Mouse (Mus musculus): ENCODE measurements at regions not wholly inside any gene's neighbourhood (a gene's known extent, or its start where the extent isn't known, plus 50 kb on each side); places are given as distances from the start of the nearest gene placed in this dataset.
A peak's percentile ranks its signal among the peaks of the same experiment; 100 is the strongest.

DNA sequence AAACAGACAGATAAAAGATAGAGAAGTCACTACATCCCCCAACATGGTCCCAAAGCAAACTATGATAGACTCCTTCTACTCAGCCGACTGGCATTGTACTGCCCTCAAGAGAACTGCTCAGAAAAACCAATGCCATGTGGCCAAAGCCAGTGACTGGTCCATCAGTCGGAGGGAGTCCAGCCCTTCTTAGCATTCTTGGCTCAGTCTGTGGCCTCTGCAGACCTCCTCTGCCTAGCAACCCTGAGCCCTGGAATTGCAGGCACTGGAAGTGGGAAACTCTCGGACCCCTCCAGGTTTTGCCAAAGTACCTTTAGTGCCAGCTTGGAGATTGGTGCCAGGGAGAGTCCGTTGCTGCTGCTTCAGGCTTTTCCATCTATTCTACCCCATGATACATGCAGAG is 205.2 kb downstream of the H2al1j start:
- no peaks in the 10 kb centered on the region for H3K36me3 ChIP-seq
- 73% methylated on average over 4 of the region's 4 CpGs for WGBS
- peaks cover 36% of the 10 kb centered on the region for H3K27me3 ChIP-seq
- no peaks in the 10 kb centered on the region for H3K4me1 ChIP-seq
- H3K27ac ChIP-seq: no peak overlapping the region
- H3K4me3 ChIP-seq: no peak overlapping the region
- ATAC-seq (ENCODE audit: insufficient number of reproducible peaks, insufficient read depth, low FRiP score, low TSS enrichment, low read depth): no peak
- H3K4me2 ChIP-seq: no peak overlapping the region
- H3K9ac ChIP-seq: no peak overlapping the region
- no peaks in the 10 kb centered on the region for H3K9me3 ChIP-seq

GRCm38 (mm10) chrX:11533871-11534270 is 206.2 kb downstream of the H2al1j start:
- Histone ChIP-seq H3K27me3 (peaks cover 37% of the 10 kb centered on the region), H3K9ac (no peak overlapping the region), H3K9me3 (no peaks in the 10 kb centered on the region), H3K4me3 (no peak overlapping the region), H3K27ac (no peak overlapping the region), H3K4me2 (no peak overlapping the region), H3K36me3 (no peaks in the 10 kb centered on the region), H3K4me1 (no peaks in the 10 kb centered on the region)
- 65% methylated on average over 8 of the region's 8 CpGs for WGBS
- ATAC-seq (ENCODE audit: insufficient number of reproducible peaks, insufficient read depth, low FRiP score, low TSS enrichment, low read depth): no peak

DNA sequence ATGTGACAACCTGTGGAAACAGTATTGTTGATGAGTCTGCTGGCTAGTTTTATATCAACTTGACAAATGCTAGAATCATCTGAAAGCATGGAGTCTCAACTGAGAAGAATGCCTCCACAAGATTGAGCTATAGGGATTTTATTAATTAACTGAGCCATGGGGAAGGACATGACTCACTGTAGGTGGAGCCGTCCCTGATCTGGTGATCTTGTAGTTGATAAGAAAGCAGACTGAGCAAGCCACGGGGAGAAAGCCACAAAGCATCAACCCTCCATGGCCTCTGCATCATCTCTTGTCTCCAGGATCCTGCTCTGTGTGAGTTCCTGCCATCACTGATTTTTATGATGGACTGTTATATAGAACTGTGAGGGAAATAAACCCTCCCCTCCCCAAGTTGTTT is 213.4 kb downstream of the H2al1j start:
- Histone ChIP-seq H3K4me1 (peaks cover 3% of the 10 kb centered on the region; the same call in 1 of the 2 replicates), H3K4me3 (no peak overlapping the region), H3K36me3 (no peaks in the 10 kb centered on the region), H3K4me2 (no peak overlapping the region), H3K27me3 (peaks cover 34% of the 10 kb centered on the region), H3K9ac (no peak overlapping the region), H3K9me3 (no peaks in the 10 kb centered on the region), H3K27ac (no peak overlapping the region)
- 76% methylated on average over 2 of the region's 2 CpGs for WGBS
- ATAC-seq (ENCODE audit: insufficient number of reproducible peaks, insufficient read depth, low FRiP score, low TSS enrichment, low read depth): no peak

DNA sequence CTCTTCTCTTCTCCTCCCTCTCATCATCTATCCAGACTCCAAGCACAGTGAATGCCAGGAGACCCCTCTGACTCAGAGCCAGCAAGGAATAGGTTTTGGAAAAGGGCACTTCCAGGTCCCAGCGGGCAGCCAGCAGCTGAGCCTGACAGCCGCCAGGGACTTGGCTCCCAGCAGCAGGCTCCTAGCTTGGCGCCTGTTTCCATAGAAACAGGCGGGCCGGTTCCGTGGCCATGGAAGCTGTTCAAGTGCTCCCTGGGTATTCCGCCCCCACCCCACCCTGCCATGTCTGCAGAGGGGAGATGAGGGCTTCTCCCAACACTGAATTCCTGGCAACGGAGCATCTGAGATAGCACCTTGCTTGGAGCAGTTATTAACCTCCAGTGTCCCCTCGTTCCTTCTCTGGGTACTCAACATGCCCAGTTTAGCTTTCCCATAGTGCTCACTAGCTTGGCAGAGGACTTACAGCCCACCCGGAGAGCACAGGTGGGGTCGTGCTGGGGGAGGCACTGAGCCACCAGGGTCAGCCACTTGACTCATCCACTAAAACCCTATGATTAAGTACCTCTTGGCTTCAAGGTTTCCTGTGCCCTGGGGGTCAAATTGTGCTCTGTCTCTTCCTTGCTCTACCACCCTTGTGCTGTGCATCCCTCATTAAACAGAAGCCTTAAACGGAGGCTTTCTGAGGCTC is 222.7 kb downstream of the H2al1j start:
- H3K9ac ChIP-seq: no peak overlapping the region
- H3K36me3 ChIP-seq: no peaks in the 10 kb centered on the region
- no peak for ATAC-seq (ENCODE audit: insufficient number of reproducible peaks, insufficient read depth, low FRiP score, low TSS enrichment, low read depth)
- H3K27ac ChIP-seq: no peak overlapping the region
- 23% methylated on average over 12 of the region's 12 CpGs for WGBS
- H3K4me3 ChIP-seq: no peak overlapping the region
- peaks cover 7% of the 10 kb centered on the region; the same call in 1 of the 2 replicates for H3K4me1 ChIP-seq
- H3K27me3 ChIP-seq: peaks cover 67% of the 10 kb centered on the region
- peak overlapping the region; percentile 20; the same call in 1 of the 2 replicates for H3K4me2 ChIP-seq
- no peaks in the 10 kb centered on the region for H3K9me3 ChIP-seq

DNA sequence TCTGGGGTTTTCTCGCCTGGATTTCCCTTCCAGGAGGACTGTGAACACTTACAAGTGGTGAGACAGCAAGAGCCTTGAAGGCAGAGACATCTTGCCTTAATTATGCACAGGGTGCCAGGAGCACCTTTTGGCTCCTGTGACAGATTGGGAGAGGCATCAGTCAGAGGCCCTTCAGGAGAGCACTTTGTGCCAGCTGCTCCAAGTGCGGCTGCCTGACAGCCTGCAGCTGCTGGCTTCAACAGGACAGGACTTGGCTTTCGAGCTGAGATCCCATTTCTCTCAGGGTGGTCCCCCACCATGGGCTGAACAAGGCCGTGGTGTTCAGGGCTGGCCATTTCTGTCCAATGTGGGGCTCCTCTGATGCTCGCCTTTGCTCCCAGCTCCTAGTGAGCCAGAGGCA is 224.6 kb downstream of the H2al1j start:
- ATAC-seq (ENCODE audit: insufficient number of reproducible peaks, insufficient read depth, low FRiP score, low TSS enrichment, low read depth): no peak
- peaks cover 7% of the 10 kb centered on the region; the same call in 1 of the 2 replicates for H3K4me1 ChIP-seq
- H3K36me3 ChIP-seq: no peaks in the 10 kb centered on the region
- no peak overlapping the region for H3K9ac ChIP-seq
- H3K27me3 ChIP-seq: peaks cover 70% of the 10 kb centered on the region
- H3K27ac ChIP-seq: no peak overlapping the region
- no peak overlapping the region for H3K4me2 ChIP-seq
- no peak overlapping the region for H3K4me3 ChIP-seq
- WGBS: 48% methylated on average over 5 of the region's 5 CpGs
- H3K9me3 ChIP-seq: no peaks in the 10 kb centered on the region

DNA sequence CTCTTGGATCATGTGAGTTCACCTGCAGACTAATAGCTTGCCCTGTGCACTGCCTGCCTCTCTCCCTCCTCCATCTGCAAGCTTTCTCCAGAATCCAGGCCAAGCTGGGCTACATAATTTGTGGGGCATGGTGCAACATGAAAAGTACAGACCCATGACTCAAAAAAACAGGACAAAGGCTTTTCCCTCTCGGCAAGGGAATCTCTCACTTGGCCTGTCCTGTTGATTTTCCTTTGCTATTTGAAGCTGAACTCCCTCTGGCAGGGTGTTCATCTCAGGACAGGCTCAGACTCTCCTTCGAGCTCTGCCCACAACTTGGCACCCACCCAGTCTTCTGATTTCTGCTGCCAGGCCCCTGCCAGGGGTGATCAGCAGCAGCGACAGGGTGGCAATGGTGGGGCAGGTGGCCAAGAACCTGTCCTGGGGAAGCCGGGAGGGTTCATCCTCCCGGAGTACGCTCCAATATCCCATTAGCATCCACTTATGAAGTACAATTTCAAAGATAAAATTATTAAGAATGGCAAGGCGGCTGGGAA is 227.5 kb downstream of the H2al1j start:
- Histone ChIP-seq H3K27ac (no peak overlapping the region), H3K9ac (no peak overlapping the region), H3K4me2 (no peak overlapping the region), H3K9me3 (no peaks in the 10 kb centered on the region), H3K4me1 (peaks cover 5% of the 10 kb centered on the region; the same call in 1 of the 2 replicates), H3K36me3 (no peaks in the 10 kb centered on the region), H3K4me3 (no peak overlapping the region), H3K27me3 (peaks cover 62% of the 10 kb centered on the region)
- 66% methylated on average over 7 of the region's 7 CpGs for WGBS
- no peak for ATAC-seq (ENCODE audit: insufficient number of reproducible peaks, insufficient read depth, low FRiP score, low TSS enrichment, low read depth)

DNA sequence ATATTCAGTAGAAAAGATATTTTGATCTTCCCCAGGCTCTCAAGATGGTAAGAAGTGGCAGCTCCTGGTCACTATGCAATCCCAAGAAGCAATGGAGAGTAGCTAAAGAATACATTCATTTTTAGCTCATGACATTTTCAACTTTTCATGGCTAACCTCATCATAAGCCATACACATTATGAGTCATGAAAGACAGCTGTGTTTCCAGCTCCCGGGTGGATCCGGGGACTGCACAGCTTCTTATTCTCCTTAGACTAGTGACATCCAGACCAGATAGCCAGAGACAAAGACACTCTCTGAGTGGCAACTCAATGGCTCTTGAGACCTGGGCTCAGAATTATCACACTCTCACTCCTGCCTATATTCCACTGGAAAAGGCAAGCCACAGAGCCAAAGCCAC is 230.6 kb downstream of the H2al1j start:
- Histone ChIP-seq H3K9me3 (no peaks in the 10 kb centered on the region), H3K36me3 (no peaks in the 10 kb centered on the region), H3K4me3 (no peak overlapping the region), H3K4me2 (no peak overlapping the region), H3K27ac (no peak overlapping the region), H3K4me1 (no peaks in the 10 kb centered on the region), H3K27me3 (peaks cover 34% of the 10 kb centered on the region), H3K9ac (no peak overlapping the region)
- 83% methylated on average over 2 of the region's 2 CpGs for WGBS
- no peak for ATAC-seq (ENCODE audit: insufficient number of reproducible peaks, insufficient read depth, low FRiP score, low TSS enrichment, low read depth)

DNA sequence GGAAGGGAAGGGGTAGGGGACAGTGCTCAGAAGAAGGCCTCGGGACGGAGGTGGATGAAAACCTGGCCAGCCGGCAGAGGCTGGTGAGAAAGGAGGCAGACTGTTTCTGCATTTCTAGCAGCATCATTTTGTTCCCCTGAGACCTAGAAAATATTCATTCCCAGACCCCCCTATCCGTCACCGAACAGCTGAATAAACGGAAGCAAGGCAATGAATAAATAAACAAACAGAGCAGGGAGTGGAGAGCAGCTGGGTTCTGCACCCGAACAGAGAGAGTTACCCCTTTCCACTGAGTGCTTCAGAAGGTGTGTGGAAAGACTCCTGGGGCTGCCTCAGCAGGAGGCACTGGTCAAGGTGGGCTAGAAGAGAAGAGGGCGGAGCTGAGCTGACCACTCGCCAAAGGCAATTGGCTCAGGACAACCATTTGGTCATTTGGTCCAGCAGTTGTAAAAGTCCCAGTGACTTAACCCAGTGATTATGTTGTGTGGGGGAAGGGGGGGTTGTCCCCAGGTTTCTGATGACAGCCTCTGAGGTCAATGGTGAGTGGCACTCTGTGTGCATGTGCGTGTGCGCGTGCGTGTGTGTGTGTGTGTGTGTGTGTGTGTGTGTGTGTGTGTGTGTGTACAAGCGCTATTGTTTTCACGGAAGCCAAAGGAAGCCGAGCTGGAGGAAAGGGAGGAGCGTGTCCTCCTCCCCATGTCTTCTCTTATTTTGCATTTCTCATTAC is 233.1 kb downstream of the H2al1j start:
- Histone ChIP-seq H3K36me3 (no peaks in the 10 kb centered on the region), H3K4me3 (no peak overlapping the region), H3K27me3 (peaks cover 28% of the 10 kb centered on the region; the same call in 1 of the 2 replicates), H3K9me3 (no peaks in the 10 kb centered on the region), H3K4me1 (no peaks in the 10 kb centered on the region), H3K9ac (no peak overlapping the region), H3K4me2 (no peak overlapping the region), H3K27ac (no peak overlapping the region)
- WGBS: 57% methylated on average over 17 of the region's 17 CpGs
- no peak for ATAC-seq (ENCODE audit: insufficient number of reproducible peaks, insufficient read depth, low FRiP score, low TSS enrichment, low read depth)

DNA sequence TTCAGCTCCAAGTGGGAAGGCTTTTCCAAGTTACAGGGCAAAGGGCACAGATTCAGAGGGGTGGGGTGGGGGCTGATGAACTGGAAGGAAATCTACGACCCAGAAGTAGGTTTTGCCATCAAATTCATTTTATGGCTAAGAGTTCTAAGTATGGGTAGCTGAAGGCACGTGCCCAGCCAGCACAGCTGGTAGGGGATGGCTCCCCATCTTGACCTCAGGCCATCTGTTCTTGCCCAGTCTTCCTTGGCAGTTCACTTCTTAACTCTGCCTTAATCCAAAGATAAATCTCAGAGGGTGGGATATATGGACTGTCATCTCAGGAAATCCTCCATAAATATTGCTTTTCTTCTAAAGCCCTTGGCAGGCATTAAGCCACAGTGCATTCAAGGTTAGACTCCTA is 238.3 kb downstream of the H2al1j start:
- Histone ChIP-seq H3K4me2 (no peak overlapping the region), H3K9ac (no peak overlapping the region), H3K9me3 (no peaks in the 10 kb centered on the region), H3K4me1 (peaks cover 3% of the 10 kb centered on the region; the same call in 1 of the 2 replicates), H3K4me3 (no peak overlapping the region), H3K27me3 (peaks cover 28% of the 10 kb centered on the region; the same call in 1 of the 2 replicates), H3K27ac (no peak overlapping the region), H3K36me3 (no peaks in the 10 kb centered on the region)
- no peak for ATAC-seq (ENCODE audit: insufficient number of reproducible peaks, insufficient read depth, low FRiP score, low TSS enrichment, low read depth)
- 76% methylated on average over 2 of the region's 2 CpGs for WGBS

- H3K27ac ChIP-seq: no peak overlapping the region
- H3K36me3 ChIP-seq: no peaks in the 10 kb centered on the region
- peaks cover 37% of the 10 kb centered on the region; the same call in 1 of the 2 replicates for H3K27me3 ChIP-seq
- no peak overlapping the region for H3K4me3 ChIP-seq
- 51% methylated on average over 6 of the region's 6 CpGs for WGBS
- no peak for ATAC-seq (ENCODE audit: insufficient number of reproducible peaks, insufficient read depth, low FRiP score, low TSS enrichment, low read depth)
- no peaks in the 10 kb centered on the region for H3K9me3 ChIP-seq
- H3K9ac ChIP-seq: no peak overlapping the region
- H3K4me2 ChIP-seq: no peak overlapping the region
- peaks cover 3% of the 10 kb centered on the region; the same call in 1 of the 2 replicates for H3K4me1 ChIP-seq
Measured at GRCm38 (mm10) chrX:11567827-11568226, 240.2 kb downstream of the H2al1j start.

- Histone ChIP-seq H3K27ac (no peak overlapping the region), H3K4me1 (peaks cover 3% of the 10 kb centered on the region; the same call in 1 of the 2 replicates), H3K9ac (no peak overlapping the region), H3K4me3 (no peak overlapping the region), H3K36me3 (no peaks in the 10 kb centered on the region), H3K27me3 (peaks cover 36% of the 10 kb centered on the region; the same call in 1 of the 2 replicates), H3K9me3 (no peaks in the 10 kb centered on the region), H3K4me2 (no peak overlapping the region)
- WGBS: 45% methylated on average over 5 of the region's 5 CpGs
- ATAC-seq (ENCODE audit: insufficient number of reproducible peaks, insufficient read depth, low FRiP score, low TSS enrichment, low read depth): no peak
Measured at GRCm38 (mm10) chrX:11568262-11568661, 240.6 kb downstream of the H2al1j start.

- H3K27me3 ChIP-seq: peaks cover 30% of the 10 kb centered on the region
- H3K4me2 ChIP-seq: no peak overlapping the region
- no peak overlapping the region for H3K27ac ChIP-seq
- no peak overlapping the region for H3K4me3 ChIP-seq
- H3K9me3 ChIP-seq: no peaks in the 10 kb centered on the region
- WGBS: 76% methylated on average over 3 of the region's 3 CpGs
- no peaks in the 10 kb centered on the region for H3K36me3 ChIP-seq
- no peak for ATAC-seq (ENCODE audit: insufficient number of reproducible peaks, insufficient read depth, low FRiP score, low TSS enrichment, low read depth)
- no peak overlapping the region for H3K9ac ChIP-seq
- no peaks in the 10 kb centered on the region for H3K4me1 ChIP-seq
Measured at GRCm38 (mm10) chrX:11574354-11574753, 246.7 kb downstream of the H2al1j start.

Measured in embryonic facial prominence, embryonic 13.5 days (tissue).